Mouse (Mus musculus): Measurements from ENCODE around the gene Ppp2r1b. TPM values are rescaled to one million over a fixed set of nuclear protein-coding genes. Genes with fewer than 3 reads are reported as not detected.

Ppp2r1b gene
- polyA plus RNA-seq (2014; fragmentation: Nextera tagmentation; extraction: Ambion mirVana), result 105 and 118 TPM in 2 replicates

- ATAC-seq (ENCODE audit: low FRiP score) (no peak), DNase-seq (ENCODE audit: low spot score) (no peak)
- Histone ChIP-seq H3K27ac (ENCODE audit: low read depth, low read length) (no peak within 1 kb of the TSS), H3K4me1 (replicated peaks; ENCODE audit: control insufficient read depth, insufficient read depth, low read length) (no peaks in the 10 kb centered on the region), H3K36me3 (ENCODE audit: control insufficient read depth, insufficient read depth, low read length) (no peaks in the 10 kb centered on the region), H3K9ac (ENCODE audit: low read depth, low read length) (no peak within 1 kb of the TSS), H3K4me3 (ENCODE audit: low read depth, low read length) (no peak within 1 kb of the TSS), H3K9me3 (ENCODE audit: control insufficient read depth, low read length) (no peaks in the 10 kb centered on the region), H3K4me2 (replicated peaks; ENCODE audit: low read depth, low read length) (no peak within 1 kb of the TSS), H3K27me3 (ENCODE audit: control insufficient read depth, insufficient read depth, low read length) (no peaks in the 10 kb centered on the region)
- WGBS, result 93% methylated on average over 3 of the region's 3 CpGs
Observed at GRCm38 (mm10) chr9:50845081-50845480, at the start of gene Ppp2r1b. Gene Ppp2r1b (plus strand): TSS chr9:50845301.

- 93% methylated on average over 8 of the region's 8 CpGs for WGBS
- Histone ChIP-seq H3K27ac (ENCODE audit: low read depth, low read length) (no peak overlapping the region), H3K9ac (ENCODE audit: low read depth, low read length) (no peak overlapping the region), H3K4me1 (replicated peaks; ENCODE audit: control insufficient read depth, insufficient read depth, low read length) (no peaks in the 10 kb centered on the region), H3K27me3 (ENCODE audit: control insufficient read depth, insufficient read depth, low read length) (no peaks in the 10 kb centered on the region), H3K36me3 (ENCODE audit: control insufficient read depth, insufficient read depth, low read length) (peaks cover 2% of the 10 kb centered on the region; the same call in 1 of the 2 replicates), H3K4me2 (replicated peaks; ENCODE audit: low read depth, low read length) (no peak overlapping the region), H3K9me3 (ENCODE audit: control insufficient read depth, low read length) (no peaks in the 10 kb centered on the region), H3K4me3 (ENCODE audit: low read depth, low read length) (no peak overlapping the region)
- no peak for ATAC-seq (ENCODE audit: low FRiP score)
- no peak for DNase-seq (ENCODE audit: low spot score)
Observed at GRCm38 (mm10) chr9:50796776-50797175, 48.3 kb upstream of the Ppp2r1b start.

- no peak overlapping the region for H3K9ac ChIP-seq (ENCODE audit: low read depth, low read length)
- H3K4me3 ChIP-seq (ENCODE audit: low read depth, low read length), result no peak overlapping the region
- 0 out of 2 replicates have a peak, but pooled peaks cover 1% of the 10 kb centered on the region for H3K36me3 ChIP-seq (ENCODE audit: control insufficient read depth, insufficient read depth, low read length)
- H3K27ac ChIP-seq (ENCODE audit: low read depth, low read length), result no peak overlapping the region
- no peaks in the 10 kb centered on the region for H3K4me1 ChIP-seq (replicated peaks; ENCODE audit: control insufficient read depth, insufficient read depth, low read length)
- DNase-seq (ENCODE audit: low spot score) (no peak), ATAC-seq (ENCODE audit: low FRiP score) (no peak)
- H3K4me2 ChIP-seq (replicated peaks; ENCODE audit: low read depth, low read length), result no peak overlapping the region
- 96% methylated on average over 7 of the region's 7 CpGs for WGBS
- H3K9me3 ChIP-seq (ENCODE audit: control insufficient read depth, low read length), result no peaks in the 10 kb centered on the region
- no peaks in the 10 kb centered on the region for H3K27me3 ChIP-seq (ENCODE audit: control insufficient read depth, insufficient read depth, low read length)
Observed at GRCm38 (mm10) chr9:50797641-50798040, 47.5 kb upstream of the Ppp2r1b start.

DNA sequence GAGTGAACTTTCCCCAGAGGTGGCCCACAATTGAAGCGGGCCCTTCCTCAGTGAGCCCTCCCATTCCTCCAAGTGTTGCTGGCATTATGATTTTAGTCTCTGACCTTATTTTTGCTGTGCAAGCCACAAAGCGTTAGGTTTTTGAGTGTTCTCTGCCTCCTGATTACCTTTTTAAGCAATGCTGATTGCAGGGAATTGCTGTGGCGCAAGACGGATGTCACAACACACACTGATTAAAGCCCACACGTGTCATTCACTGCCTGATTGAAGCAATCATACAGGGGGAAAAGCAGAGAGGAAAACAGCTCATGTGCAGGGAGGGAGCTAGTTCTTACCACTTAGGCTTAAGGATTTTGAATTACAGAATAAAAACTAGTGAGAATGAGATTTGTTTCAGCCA is 46.7 kb upstream of the Ppp2r1b start:
- Histone ChIP-seq H3K36me3 (ENCODE audit: control insufficient read depth, insufficient read depth, low read length) (no peaks in the 10 kb centered on the region), H3K9me3 (ENCODE audit: control insufficient read depth, low read length) (no peaks in the 10 kb centered on the region), H3K27ac (ENCODE audit: low read depth, low read length) (no peak overlapping the region), H3K27me3 (ENCODE audit: control insufficient read depth, insufficient read depth, low read length) (no peaks in the 10 kb centered on the region), H3K4me3 (ENCODE audit: low read depth, low read length) (no peak overlapping the region), H3K4me2 (replicated peaks; ENCODE audit: low read depth, low read length) (no peak overlapping the region), H3K4me1 (replicated peaks; ENCODE audit: control insufficient read depth, insufficient read depth, low read length) (no peaks in the 10 kb centered on the region), H3K9ac (ENCODE audit: low read depth, low read length) (no peak overlapping the region)
- 91% methylated on average over 5 of the region's 5 CpGs for WGBS
- DNase-seq (ENCODE audit: low spot score) (no peak), ATAC-seq (ENCODE audit: low FRiP score) (no peak)

DNA sequence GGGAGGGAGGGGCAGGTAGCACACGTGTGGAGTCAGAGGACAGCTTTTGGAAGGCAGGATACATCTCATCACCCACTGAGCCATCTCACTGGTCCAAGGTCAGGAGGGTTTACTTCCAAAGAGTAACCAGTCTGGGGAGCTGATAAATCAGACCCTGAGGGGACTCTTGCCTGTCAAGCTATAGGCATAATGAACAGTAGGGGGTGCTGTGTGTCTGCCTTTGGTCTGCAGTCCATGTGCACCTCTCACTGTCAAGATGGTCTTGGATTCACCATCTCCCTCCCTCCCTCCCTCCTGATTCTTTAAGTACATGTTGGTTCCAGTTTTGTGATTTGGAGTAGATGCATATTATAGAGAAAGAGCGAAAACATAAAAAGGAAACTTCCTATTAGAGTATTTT is 44.1 kb upstream of the Ppp2r1b start:
- no peaks in the 10 kb centered on the region for H3K27me3 ChIP-seq (ENCODE audit: control insufficient read depth, insufficient read depth, low read length)
- H3K27ac ChIP-seq (ENCODE audit: low read depth, low read length), result no peak overlapping the region
- no peaks in the 10 kb centered on the region for H3K9me3 ChIP-seq (ENCODE audit: control insufficient read depth, low read length)
- DNase-seq (ENCODE audit: low spot score) (peak; percentile 57), ATAC-seq (ENCODE audit: low FRiP score) (no peak)
- WGBS, result 65% methylated on average over 2 of the region's 2 CpGs
- no peaks in the 10 kb centered on the region for H3K36me3 ChIP-seq (ENCODE audit: control insufficient read depth, insufficient read depth, low read length)
- H3K4me3 ChIP-seq (ENCODE audit: low read depth, low read length), result no peak overlapping the region
- no peak overlapping the region for H3K9ac ChIP-seq (ENCODE audit: low read depth, low read length)
- no peak overlapping the region for H3K4me2 ChIP-seq (replicated peaks; ENCODE audit: low read depth, low read length)
- no peaks in the 10 kb centered on the region for H3K4me1 ChIP-seq (replicated peaks; ENCODE audit: control insufficient read depth, insufficient read depth, low read length)

DNA sequence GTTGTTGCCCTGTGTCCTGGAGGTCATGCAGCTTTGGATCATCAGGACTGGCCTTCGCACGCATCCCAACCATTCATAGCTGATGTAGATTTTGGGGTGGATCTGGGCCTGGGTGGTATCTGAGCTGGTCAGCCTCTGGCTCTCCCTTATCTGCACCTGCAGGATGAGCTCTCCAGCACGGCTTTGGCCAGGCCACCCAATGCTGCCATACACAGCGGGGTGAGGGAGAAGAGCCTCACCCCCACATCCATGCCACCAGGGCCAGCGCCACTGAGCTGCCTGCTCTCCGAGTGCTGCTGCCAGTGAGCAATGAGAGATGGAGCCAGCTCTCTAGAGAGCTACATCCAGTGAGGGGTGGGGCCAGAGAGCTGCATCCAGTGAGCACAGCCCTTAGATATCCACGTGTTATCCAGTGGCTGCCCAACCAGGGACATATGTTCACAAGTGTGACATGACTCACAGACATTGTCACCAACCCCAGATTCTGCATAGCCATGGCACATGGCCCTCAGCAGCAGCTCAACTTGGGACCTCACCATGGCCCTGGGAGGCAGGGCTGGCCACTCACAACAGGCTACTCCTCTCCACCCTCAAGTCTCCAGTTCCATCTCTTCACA is 41.9 kb upstream of the Ppp2r1b start:
- H3K27me3 ChIP-seq (ENCODE audit: control insufficient read depth, insufficient read depth, low read length), result no peaks in the 10 kb centered on the region
- 88% methylated on average over 7 of the region's 7 CpGs for WGBS
- no peaks in the 10 kb centered on the region for H3K4me1 ChIP-seq (replicated peaks; ENCODE audit: control insufficient read depth, insufficient read depth, low read length)
- H3K27ac ChIP-seq (ENCODE audit: low read depth, low read length), result no peak overlapping the region
- no peak overlapping the region for H3K9ac ChIP-seq (ENCODE audit: low read depth, low read length)
- no peaks in the 10 kb centered on the region for H3K9me3 ChIP-seq (ENCODE audit: control insufficient read depth, low read length)
- no peak overlapping the region for H3K4me3 ChIP-seq (ENCODE audit: low read depth, low read length)
- DNase-seq (ENCODE audit: low spot score), result no peak
- H3K36me3 ChIP-seq (ENCODE audit: control insufficient read depth, insufficient read depth, low read length), result no peaks in the 10 kb centered on the region
- no peak for ATAC-seq (ENCODE audit: low FRiP score)
- H3K4me2 ChIP-seq (replicated peaks; ENCODE audit: low read depth, low read length), result no peak overlapping the region

DNA sequence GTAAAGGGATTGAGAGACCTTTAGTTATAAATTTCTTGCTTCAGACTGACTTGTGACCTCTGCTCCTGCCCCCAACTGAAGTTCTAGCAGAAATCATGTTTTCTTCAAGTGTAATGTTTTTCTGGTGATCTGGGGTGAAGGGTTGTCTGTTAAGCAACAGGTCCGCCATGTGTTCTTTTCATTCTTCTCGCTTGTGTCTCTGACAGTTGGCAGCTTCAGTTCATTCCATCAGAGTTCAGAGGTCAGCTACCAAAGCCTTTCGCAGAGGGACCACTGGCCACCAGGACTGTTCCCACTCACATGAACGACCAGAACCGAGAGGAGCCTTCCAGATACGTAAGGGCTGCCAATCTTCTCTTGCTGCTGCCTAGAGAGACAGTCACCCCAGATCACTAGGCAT is 36.6 kb upstream of the Ppp2r1b start:
- Histone ChIP-seq H3K4me1 (replicated peaks; ENCODE audit: control insufficient read depth, insufficient read depth, low read length) (no peaks in the 10 kb centered on the region), H3K9me3 (ENCODE audit: control insufficient read depth, low read length) (no peaks in the 10 kb centered on the region), H3K4me2 (replicated peaks; ENCODE audit: low read depth, low read length) (no peak overlapping the region), H3K36me3 (ENCODE audit: control insufficient read depth, insufficient read depth, low read length) (peaks cover 9% of the 10 kb centered on the region; the same call in 1 of the 2 replicates), H3K27ac (ENCODE audit: low read depth, low read length) (no peak overlapping the region), H3K9ac (ENCODE audit: low read depth, low read length) (no peak overlapping the region), H3K27me3 (ENCODE audit: control insufficient read depth, insufficient read depth, low read length) (no peaks in the 10 kb centered on the region), H3K4me3 (ENCODE audit: low read depth, low read length) (no peak overlapping the region)
- ATAC-seq (ENCODE audit: low FRiP score) (no peak), DNase-seq (ENCODE audit: low spot score) (no peak)
- WGBS, result 71% methylated on average over 6 of the region's 6 CpGs

DNA sequence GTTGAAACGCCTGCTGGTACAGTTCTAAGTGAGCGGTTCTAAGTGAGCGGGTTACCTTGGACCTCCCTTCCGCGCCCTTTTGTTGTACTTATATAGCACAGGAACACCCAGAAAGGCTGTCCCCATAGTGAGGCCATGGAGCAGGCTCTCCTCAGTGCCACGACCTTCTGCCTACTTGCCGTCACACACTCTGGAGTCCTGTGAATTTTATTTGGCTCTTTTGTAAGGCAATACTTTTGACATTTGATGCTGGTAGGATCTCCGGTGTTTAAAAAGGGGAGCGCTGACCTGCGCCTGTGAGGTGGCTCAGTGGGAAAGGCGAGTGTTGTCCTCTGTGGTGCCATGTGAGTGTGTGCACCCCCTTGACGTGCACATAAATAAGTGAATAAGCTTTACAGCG is 36.0 kb upstream of the Ppp2r1b start:
- H3K4me2 ChIP-seq (replicated peaks; ENCODE audit: low read depth, low read length), result no peak overlapping the region
- no peak for DNase-seq (ENCODE audit: low spot score)
- ATAC-seq (ENCODE audit: low FRiP score), result no peak
- no peaks in the 10 kb centered on the region for H3K4me1 ChIP-seq (replicated peaks; ENCODE audit: control insufficient read depth, insufficient read depth, low read length)
- peaks cover 9% of the 10 kb centered on the region for H3K36me3 ChIP-seq (ENCODE audit: control insufficient read depth, insufficient read depth, low read length)
- no peak overlapping the region for H3K4me3 ChIP-seq (ENCODE audit: low read depth, low read length)
- no peaks in the 10 kb centered on the region for H3K9me3 ChIP-seq (ENCODE audit: control insufficient read depth, low read length)
- H3K27ac ChIP-seq (ENCODE audit: low read depth, low read length), result no peak overlapping the region
- 92% methylated on average over 13 of the region's 13 CpGs for WGBS
- no peak overlapping the region for H3K9ac ChIP-seq (ENCODE audit: low read depth, low read length)
- no peaks in the 10 kb centered on the region for H3K27me3 ChIP-seq (ENCODE audit: control insufficient read depth, insufficient read depth, low read length)

GRCm38 (mm10) chr9:50811187-50811586 is 33.9 kb upstream of the Ppp2r1b start:
- Histone ChIP-seq H3K4me2 (replicated peaks; ENCODE audit: low read depth, low read length) (no peak overlapping the region), H3K27ac (ENCODE audit: low read depth, low read length) (no peak overlapping the region), H3K9me3 (ENCODE audit: control insufficient read depth, low read length) (no peaks in the 10 kb centered on the region), H3K9ac (ENCODE audit: low read depth, low read length) (no peak overlapping the region), H3K27me3 (ENCODE audit: control insufficient read depth, insufficient read depth, low read length) (no peaks in the 10 kb centered on the region), H3K4me3 (ENCODE audit: low read depth, low read length) (no peak overlapping the region), H3K4me1 (replicated peaks; ENCODE audit: control insufficient read depth, insufficient read depth, low read length) (no peaks in the 10 kb centered on the region), H3K36me3 (ENCODE audit: control insufficient read depth, insufficient read depth, low read length) (peaks cover 9% of the 10 kb centered on the region)
- 96% methylated on average over 7 of the region's 7 CpGs for WGBS
- DNase-seq (ENCODE audit: low spot score), result no peak
- ATAC-seq (ENCODE audit: low FRiP score), result no peak
